Mouse (Mus musculus): Measurements from ENCODE around the gene Pla2g2d.
"Not testable (repeated sequence)": the region's sequence is repeated elsewhere in the genome, so short reads cannot be mapped to it uniquely, and the experiment has no call there.

Pla2g2d gene

DNA sequence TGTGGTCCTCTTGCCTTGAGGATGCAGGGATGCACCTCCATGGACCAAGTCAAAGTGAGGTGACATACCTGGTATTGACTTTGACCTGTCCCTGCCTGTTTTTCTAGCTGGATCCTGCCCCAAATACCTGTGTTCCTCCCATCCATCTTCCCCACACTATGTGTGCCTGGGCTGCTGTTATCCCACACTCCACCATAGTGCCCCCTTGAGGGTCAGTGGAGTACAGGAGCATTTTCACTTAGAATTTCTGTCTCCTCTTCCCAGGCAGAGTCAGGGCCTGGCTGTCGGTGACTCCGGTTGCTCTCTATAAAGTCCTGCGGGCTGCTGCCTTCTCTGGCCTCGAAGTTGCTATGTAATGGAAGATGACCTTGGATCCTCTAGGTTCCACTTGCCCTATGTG lies 10.2 kb downstream of the Pla2g2d start:
- no peak for DNase-seq

DNA sequence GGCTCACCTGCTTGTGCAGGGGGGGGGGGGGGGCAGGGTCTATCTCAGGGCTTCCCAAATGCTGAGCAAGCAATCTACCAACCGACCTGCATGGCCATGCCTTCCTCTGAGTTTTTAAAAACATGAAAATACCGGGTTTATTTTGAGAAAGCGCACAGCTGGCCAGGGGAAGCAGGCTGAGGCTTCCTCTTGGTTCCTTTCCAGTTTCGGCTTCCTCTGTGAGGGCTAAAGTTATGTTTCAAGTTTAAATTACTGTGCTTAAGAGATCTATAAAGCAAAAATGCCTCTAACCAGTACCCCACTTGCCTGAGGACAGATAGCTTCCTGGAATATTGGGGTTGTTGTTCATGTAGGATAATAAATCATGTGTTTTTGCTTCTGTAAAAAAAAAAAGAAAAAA lies 10.6 kb downstream of the Pla2g2d start:
- no peak for DNase-seq

DNA sequence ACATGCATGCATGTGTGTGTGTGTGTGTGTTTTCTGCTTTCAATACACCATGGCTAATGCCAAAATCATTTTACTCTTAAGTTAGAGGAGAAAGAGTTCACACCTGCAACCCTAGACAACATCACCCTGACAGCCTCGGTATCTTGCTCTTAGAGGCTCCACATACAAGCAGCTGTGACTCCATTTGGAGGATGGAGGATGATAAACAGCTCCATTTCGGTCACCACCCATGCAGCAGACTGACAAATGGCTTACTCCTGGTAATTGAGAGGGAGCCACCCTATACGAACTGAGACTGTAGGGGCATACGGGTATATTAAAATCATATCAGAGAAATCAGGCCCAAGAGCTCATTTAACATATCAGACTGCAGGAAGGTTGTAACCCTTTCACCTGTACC lies 12.8 kb downstream of the Pla2g2d start:
- DNase-seq = no peak

DNA sequence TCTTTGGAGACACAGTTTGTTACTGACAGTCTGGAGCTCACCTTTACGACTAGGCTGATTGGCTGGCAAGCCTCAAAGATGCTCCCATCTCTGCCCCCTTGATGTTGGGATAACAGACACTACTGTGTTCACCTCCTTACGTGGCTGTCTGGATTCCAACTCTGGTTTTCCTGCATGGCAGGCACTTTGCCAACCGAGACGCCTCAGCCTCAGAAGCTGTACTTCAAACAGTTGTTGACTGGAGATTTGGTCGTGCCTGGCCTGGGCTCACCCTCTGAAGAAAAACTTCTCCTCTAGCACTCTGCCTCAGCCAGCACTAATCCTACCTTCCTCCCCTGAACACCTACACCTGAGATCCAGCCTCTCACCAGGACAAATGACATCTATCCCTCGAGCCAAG lies 15.9 kb downstream of the Pla2g2d start:
- no peak for DNase-seq

DNA sequence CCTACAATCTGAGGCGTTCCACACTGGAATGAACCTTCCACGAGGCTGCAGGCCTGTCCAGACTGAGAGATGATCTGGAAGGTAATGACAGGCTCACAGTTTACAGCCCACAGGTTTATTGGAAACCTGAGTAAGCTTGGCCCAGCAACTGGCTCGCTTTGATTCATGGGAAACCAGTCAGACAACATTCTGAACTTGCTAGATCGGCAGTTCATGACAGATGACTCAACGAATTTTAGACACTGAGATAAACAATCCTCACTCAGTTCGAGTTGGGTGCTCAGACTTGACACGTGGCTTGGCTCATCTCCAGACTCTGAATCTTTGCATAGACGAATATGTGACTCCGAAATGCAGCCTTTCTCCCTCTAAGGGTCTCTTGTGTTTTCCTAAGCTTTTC lies 17.1 kb downstream of the Pla2g2d start:
- DNase-seq = no peak

DNA sequence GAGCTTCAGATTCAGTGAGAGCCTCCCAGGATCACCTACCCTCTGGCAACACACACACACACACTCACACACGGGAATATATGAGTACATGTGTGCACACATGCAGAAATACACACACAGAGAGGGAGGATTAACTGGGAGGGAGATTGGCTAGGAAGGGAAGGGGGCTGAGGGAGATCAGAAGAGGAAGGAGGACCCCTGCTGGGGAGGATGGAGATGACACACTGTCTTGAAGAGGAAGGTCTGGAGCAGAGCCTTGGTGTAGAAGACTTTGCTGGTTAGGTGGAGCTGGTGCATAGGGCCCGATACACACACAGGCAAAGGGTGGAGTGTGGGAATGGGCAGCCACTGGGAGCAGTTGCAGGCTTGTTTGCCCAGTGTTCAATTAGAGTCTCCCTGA lies 17.7 kb downstream of the Pla2g2d start:
- DNase-seq = peak; percentile 9

DNA sequence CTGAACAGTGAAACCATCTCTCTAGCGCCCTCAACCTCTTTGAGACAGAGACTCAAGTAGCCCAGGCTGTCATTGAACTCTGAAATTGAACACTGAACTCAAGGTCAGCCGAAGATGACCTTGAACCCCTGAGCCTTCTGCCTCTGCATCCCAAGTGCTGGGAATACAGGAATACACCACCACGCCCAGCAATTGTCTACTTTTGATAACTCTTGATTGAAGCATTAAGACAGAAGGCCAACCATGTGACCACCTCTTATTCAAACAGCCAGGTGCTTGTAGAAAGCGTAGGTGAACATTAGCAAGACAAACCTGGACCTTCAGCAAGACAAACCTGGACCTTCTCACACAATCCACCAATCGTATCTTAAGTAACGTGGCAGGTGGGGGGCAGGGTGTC lies 18.8 kb downstream of the Pla2g2d start:
- DNase-seq = no peak

DNA sequence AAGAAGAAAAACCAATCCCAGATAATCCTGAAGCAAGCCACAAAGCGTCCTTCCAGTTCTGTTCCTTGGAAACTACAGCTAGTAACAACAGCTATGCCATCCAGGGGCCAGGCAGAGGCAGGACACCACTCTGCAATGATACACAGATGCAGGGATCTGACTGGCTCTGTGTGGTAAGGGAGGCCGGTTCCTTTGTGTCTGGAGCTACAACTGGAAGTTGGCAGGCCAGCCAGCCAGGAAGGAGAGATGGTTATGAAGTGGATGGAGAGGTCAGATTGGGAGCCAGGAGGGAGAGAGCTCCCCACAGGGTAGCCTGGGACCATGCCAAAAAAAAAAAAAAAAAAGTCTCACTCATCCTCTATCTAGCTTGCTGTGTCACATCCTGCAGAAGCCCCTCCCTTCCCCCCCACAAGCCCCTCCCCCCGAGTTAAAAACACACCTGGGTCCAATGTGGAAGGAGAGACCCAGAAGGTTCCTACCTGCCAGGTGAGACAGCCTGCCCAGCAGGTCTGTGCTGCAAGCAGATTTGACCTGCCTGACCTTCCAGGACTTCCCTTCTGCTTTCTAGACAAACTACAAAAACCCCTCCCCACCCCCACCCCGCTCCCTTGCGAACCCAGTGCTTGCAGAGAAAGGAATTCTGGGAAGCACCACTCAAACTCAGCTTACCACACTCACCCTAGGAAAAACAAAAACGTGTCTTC lies 21.1 kb downstream of the Pla2g2d start:
- no peak for DNase-seq

DNA sequence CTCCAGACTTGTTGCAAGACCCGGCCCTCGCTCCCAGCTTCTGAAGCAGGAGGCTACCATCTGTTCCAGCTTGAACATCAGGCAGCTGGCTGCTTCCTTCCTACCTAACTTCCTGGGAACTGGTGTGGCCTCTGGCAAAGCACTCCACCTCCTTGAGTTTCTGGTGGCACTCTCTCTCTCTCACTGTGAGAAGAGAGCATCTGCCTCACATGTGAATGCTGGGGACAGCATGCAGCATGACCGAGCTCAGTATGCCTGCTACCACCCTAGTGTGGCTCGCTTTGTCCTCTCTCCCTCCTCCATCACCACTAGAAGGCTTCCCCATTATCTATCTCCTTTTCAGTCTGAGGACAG lies 21.7 kb downstream of the Pla2g2d start:
- no peak for DNase-seq

DNA sequence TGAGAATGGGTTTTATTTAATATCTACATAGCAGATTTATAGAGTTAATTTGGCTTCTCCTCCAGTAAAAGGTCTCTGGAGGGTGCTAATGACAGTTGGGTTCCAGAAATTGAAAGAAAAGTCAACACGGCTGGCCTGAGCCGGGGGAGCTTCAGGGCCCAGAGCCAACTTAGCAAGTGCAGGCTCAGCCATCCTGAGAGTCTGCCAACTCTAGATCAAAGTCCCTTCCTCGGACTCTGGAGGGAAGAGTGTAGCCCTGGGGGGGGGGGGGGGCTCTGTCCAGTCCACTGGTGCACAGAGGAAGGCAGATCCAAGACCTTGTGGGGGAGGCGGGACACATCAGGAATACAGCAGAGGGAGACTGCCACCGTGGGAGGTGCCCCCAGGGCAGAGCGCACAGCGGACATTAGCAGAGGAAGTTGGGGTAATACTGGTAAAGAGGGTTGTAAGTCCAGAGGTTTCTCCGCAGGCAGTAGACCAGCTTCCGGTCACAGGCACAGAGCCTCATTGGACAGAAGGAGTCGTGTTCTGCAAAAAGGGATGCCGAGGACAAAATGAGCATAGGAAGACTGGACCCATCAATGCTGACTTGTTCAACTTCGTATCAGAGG lies 24.7 kb downstream of the Pla2g2d start:
- no peak for DNase-seq

DNA sequence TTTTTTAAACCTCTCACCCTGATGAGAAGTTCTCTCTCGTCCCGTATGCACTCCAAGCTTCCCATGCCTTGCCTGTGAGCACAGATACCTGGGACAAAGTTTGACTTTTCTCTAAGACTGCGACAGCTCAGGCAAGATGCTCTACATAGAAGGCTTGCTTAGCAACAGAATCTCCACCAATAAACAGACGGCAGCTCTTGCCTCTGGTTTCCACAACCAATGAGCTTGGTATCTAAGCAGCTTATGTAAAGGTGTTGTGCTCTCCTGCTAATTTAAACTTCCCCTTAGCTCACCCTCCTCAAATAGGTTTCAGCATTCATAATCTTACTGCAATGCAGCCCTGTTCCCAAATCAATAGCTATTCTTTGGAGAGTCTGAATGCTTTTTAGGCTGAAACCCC lies 26.1 kb downstream of the Pla2g2d start:
- no peak for DNase-seq

DNA sequence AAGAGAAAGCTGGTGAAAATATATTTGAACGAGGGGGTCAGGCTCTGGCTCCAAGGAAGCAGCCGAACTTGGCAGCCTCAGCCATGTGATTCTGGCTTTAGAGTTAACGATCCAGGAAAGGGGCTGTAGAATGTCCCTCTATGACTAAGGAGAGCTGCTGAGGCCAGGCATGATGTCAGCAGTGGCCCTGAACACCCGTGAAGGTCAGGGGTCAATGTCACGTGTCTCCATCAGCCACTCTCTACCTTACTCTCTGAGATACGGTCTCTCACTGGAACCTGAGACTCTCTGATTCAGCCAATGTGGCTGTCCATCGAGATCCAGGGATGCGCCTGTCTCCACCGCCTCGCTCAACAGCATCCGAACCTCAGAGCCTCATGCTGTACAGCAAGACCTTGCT lies 27.4 kb downstream of the Pla2g2d start:
- DNase-seq = no peak

DNA sequence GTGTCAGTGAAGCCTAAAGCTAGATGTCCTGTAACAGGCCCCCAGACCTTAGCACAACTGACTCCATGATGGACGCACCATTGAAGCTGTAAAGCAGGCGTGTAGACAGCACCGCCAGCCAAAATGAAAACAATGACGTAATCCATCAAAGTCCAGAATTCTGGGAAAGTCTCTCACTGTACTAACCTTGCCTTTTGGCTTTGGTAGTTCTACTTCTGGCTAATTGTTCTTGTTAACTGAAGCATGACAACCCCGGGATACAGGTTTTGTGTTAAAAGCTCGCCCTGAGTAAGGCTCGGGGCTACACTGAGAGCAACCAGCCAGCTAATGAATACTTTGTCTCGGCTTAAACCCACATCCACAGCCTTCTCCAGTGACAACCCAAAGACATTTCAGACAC lies 29.7 kb downstream of the Pla2g2d start:
- no peak for DNase-seq

DNA sequence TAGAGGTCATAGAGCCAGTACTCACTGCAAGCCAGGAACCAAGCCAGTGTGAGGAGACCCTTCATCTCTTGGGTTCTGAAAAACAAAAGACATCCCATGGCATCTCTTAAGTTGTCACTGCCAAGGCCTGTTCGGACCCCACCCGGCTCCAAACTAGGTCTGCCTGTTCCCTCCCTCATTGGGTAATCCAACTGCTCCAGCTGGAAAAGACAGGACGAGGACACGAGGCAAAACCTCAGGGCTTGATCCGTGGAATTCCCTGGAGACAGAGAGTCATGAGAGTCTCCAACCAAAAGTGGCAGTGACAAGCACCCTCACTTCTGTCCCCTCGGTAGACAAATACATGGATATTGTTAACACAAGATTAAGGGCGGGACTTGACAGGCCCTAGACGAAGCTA lies 30.6 kb downstream of the Pla2g2d start:
- DNase-seq = no peak

DNA sequence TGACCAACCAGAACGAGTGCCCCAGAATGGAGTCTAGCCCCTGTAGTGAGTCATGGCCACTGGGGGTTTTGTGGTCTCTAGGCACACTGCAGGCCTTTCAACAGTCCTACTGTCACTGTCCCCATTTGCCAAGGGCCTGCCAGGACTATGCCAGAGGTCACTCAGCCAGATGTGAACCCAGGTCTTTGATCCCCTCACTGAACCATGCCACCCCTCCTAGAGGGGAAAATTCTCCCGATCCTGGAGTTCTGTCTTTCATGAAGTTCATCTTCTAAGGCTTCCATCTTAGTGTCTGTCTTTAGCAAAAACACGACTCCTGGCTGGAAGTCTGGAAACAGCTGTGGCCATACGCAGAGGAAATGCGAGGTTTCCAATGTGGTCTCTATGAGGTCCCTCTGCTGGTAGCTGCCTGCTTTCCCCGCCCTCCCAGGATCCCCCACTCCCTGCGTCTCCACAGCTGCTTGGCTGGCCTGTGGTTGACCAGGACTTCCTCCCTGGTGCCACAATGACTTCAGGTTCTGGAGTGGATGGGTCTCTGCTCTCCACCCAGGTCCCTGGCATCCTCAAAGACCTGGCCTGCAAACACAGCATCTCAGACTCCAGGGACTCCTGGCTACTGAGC lies 31.5 kb downstream of the Pla2g2d start:
- no peak for DNase-seq

DNA sequence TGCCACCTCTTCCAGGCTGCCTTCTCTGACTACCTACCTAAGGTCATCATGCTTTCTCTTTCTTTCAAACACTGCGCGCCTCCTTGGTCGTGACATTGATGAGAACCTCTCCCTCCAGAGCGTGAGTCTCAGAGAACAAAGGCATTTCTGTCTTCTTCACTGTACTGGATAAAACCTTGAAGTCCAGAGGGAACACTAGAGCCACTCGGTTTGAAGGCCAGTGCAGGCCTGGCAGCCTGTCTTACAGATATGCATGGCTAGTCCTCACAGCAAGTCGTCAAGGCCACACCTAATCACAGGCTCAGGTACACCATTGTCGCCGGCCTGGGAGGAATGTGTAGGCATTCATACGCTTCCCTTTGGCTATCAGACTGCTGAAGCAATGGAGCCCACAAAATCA lies 40.6 kb downstream of the Pla2g2d start:
- no peak for DNase-seq

DNA sequence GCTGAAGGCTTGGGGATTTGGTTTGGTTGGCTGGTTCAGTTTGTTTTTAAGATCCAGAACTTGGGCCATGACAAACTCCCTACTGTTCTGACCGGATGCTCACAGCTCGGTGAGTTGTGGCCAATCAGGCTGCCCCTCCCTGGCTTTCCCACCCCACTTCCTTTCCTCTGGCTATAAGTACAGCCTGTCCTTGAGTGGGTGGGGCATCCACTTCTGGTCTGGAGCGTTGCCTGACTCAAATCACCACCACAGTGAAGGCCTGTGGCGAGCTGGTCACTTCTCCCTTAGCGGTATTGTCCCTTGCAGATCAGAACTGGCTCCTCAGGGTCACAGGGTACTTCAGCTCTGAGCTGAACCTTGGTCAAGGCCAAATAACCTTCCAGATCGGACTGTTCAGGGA lies 42.2 kb downstream of the Pla2g2d start:
- DNase-seq = no peak

DNA sequence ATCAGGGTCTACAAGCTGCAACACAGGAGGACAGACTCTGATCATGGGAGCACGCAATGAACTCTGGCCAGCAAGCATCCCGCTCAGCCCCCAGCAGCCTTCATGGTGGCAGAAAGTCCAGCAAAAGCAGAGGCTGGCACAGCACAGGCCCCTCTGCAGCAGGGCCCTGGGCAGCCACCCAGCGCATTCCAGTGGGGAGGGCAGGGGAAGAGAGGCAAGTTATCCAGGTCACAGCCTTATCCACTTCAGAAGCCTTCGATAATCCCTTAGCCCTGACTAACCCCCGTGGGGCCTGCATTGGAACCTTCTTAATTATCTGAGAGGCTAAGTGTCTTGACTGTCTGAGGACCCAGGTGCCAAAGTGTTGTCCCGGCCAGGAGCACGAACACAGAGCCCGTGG lies 43.6 kb downstream of the Pla2g2d start:
- no peak for DNase-seq

DNA sequence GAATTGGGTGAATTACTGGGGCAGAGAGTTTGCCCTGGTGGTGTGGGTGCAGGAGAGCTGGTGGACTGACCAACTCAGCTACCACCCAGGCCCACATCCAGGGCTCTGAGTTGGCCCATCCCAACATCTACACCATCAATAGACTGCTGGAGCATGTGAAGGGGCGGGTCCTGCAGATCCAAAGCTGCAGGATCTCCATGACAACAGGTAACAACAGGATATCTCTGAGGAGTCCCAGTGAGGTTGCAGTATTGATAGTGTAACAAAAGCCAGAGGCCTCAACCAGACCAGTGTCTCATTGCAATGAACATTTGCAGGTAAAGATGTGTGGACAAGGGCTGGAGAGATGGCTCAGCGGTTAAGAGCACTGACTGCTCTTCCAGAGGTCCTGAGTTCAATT lies 45.5 kb downstream of the Pla2g2d start:
- DNase-seq = no peak

DNA sequence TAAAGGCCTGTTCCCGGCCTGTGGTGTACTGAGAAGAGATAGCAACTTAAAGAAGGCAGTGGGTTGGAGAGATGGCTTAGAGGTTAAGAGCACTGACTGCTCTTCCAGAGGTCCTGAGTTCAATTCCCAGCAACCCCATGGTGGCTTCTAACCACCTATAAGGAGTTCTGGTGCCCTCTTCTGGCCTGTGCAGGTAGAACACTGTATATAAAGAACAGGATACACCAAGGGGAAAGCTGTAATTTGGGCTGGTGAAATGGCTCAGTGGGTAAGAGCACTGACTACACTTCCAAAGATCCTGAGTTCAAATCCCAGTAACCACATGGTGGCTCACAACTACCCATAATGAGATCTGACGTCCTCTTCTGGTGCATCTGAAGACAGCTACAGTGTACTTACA lies 48.6 kb downstream of the Pla2g2d start:
- not testable (repeated sequence) for DNase-seq

DNA sequence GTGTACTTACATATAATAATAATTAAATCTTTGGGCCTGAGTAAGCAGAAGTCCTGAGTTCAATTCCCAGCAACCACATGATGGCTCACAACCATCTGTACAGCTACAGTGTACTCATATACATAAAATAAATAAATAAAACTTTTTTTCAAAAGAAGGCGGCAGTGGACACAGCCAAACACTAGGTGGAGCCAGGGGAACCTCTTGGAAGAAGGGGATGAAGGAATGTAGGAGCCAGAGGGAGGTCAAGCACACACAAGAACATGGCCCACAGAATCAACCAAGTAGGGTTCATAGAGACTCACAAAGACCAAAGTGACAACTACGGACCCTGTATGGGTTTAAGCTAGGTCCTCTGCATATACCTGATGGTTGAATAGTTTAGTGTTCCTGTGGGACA lies 49.1 kb downstream of the Pla2g2d start:
- DNase-seq = no peak

DNA sequence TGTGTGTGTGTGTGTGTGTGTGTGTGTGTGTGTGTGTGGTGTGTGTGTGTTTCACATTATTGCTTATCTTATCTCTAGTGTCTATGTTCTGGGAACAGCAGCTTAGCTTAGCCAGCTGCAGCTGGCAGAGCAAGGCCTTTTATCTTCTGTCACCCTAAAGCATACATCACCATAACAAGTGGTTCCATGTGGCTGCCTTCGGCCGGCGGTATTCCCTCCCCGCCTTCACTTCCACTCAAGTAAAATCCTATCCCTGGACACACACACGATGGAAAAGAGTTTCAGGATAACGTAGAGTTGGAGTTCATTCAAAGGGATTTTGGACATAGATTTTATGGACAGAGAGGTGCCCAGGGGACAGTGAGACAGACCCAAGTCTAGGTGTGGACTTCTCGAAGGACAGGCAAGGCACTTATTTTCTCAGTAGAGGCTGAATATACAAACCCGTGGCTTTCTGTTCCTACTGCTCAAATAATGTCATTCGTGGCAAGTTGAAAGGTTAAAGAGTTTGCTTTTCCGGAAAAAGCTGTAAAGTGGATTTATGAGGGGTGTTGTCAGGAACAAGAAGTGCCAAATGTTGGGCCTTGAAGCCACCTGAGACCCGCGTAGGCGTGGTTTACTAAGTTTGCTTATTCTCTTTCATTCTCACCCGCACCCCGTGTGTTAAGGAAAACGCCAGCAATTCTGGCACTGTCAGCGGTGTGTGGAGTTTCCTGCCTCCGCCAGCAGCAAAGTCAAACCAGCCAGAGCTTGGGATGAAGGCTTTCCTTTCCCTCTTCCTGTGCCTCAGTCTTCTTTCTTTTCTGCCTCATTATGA lies 50.4 kb downstream of the Pla2g2d start:
- no peak for DNase-seq

DNA sequence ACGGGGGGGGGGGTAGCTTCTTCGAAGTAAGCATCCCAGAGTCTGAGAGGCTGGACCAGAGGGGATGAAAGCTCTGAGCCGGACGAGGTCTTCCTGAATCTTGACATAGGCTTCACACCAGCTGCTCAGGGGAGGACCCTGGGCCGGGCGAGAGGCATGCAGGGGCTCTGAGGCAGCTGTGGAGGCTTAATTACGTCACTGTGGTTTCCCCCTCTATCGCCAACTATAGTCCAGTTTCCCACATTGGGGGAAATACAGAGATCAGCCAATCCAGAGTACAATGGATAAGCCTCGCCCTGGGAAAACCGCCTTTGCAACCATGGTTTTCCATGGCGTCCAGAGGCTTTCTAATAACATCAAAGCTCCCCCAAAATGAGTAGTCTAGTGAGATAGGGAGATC lies 51.6 kb downstream of the Pla2g2d start:
- no peak for DNase-seq

Data from cerebellum, adult 11-12 months (tissue).